In genomic region chr1:79762282-79763250, GRCm38 (mm10) we compare ENCODE assay signal across 1 mouse cellular context.
TF ChIP-seq lines count a peak whose summit lies in the region.

No protein-coding gene starts in this region.

TF ChIP-seq in MEL, 35 proteins besides CTCF, POLR2A, EP300 and RAD21 (continued from another document):
- no peak for TF ChIP-seq ZMIZ1 (IDR thresholded peaks at IDR 0.05; ENCODE audit: low read depth, low read length)
- TF ChIP-seq NELFE (IDR thresholded peaks at IDR 0.05; ENCODE audit: low read depth, low read length): no peak
- TF ChIP-seq MYB (IDR thresholded peaks at IDR 0.05; ENCODE audit: low read depth, low read length): no peak
- TF ChIP-seq USF2 (IDR thresholded peaks at IDR 0.05; ENCODE audit: borderline replicate concordance in 1 of 2, insufficient read depth in 1 of 2, low read depth in 1 of 2, low read length in 2 of 2): no peak
- TF ChIP-seq E2F4 (IDR thresholded peaks at IDR 0.05; ENCODE audit: borderline replicate concordance, low read depth, low read length): no peak
- no peak for TF ChIP-seq BHLHE40 (IDR thresholded peaks at IDR 0.05; ENCODE audit: borderline replicate concordance, low read depth, low read length)
- TF ChIP-seq UBTF (IDR thresholded peaks at IDR 0.05; ENCODE audit: borderline replicate concordance, insufficient read depth, low read depth, low read length): no peak
- no peak for TF ChIP-seq ELF1 (IDR thresholded peaks at IDR 0.05; ENCODE audit: low read depth, low read length)
- TF ChIP-seq POLR2AphosphoS5 (IDR thresholded peaks at IDR 0.05; ENCODE audit: borderline replicate concordance, low read depth, low read length): no peak
- TF ChIP-seq ZKSCAN1 (IDR thresholded peaks at IDR 0.05; ENCODE audit: low read depth, low read length): no peak
- no peak for TF ChIP-seq MXI1 (IDR thresholded peaks at IDR 0.05; ENCODE audit: low read depth, low read length)
- no peak; the same call in 1 of the 2 replicates for TF ChIP-seq SIN3A (IDR thresholded peaks at IDR 0.05; ENCODE audit: low read length)
- TF ChIP-seq MYC (IDR thresholded peaks at IDR 0.05; ENCODE audit: low read depth, low read length): no peak
- TF ChIP-seq SMC3 (IDR thresholded peaks at IDR 0.05; ENCODE audit: low read depth, low read length): peak; percentile 1; the same call in 1 of the 2 replicates
- 0 out of 2 replicates have a peak, but pooled peaks have one; percentile 8 for TF ChIP-seq HCFC1 (IDR thresholded peaks at IDR 0.05; ENCODE audit: low read depth, low read length)
- peak; percentile 38; the same call in 1 of the 2 replicates for TF ChIP-seq ETS1 (IDR thresholded peaks at IDR 0.05; ENCODE audit: low read depth, low read length)
- TF ChIP-seq RCOR1 (IDR thresholded peaks at IDR 0.05; ENCODE audit: low read depth, low read length): no peak
- TF ChIP-seq MEF2A (IDR thresholded peaks at IDR 0.05; ENCODE audit: extremely low read depth, insufficient replicate concordance, low read depth, low read length, poor library complexity, severe bottlenecking): no peak
- no peak for TF ChIP-seq KAT2A (conservative IDR thresholded peaks at IDR 0.05; ENCODE audit: low read depth, low read length)
- no peak for TF ChIP-seq MAZ (IDR thresholded peaks at IDR 0.05; ENCODE audit: low read depth, low read length)
- TF ChIP-seq USF1 (IDR thresholded peaks at IDR 0.05; ENCODE audit: low read depth, low read length): no peak
- no peak for TF ChIP-seq GABPA (IDR thresholded peaks at IDR 0.05; ENCODE audit: low read depth, low read length)
- no peak for TF ChIP-seq POLR2AphosphoS2 (IDR thresholded peaks at IDR 0.05; ENCODE audit: low read length)
- TF ChIP-seq NRF1 (IDR thresholded peaks at IDR 0.05; ENCODE audit: insufficient read depth, low read depth, low read length, poor library complexity, severe bottlenecking): no peak
TF ChIP-seq in MEL: peak in this region for 5.
